Mouse (Mus musculus) stomach, embryonic 14.5 days (tissue): ENCODE results near the gene Nat8f5. TPM values are rescaled to one million over a fixed set of nuclear protein-coding genes. Genes with fewer than 3 reads are reported as not detected.
"Not testable (repeated sequence)": the region's sequence is repeated elsewhere in the genome, so short reads cannot be mapped to it uniquely, and the experiment has no call there.

Experiments used
- ATAC-seq: fragments of 200-750 bp; cut with Nextera tagmentation; 2 replicates; pipeline ENCODE4 v1.8.0; 2017; ENCODE audit warnings: low read depth, moderate TSS enrichment; ENCODE audit not compliant: insufficient number of reproducible peaks, insufficient read depth, low FRiP score
- H3K27ac ChIP-seq: fragments of 300-500 bp; sonication (generic); 2 replicates; pipeline ENCODE4 v1.5.1; 2014; ENCODE audit warnings: mild to moderate bottlenecking, low read length, moderate library complexity, mixed read lengths
- H3K27me3 ChIP-seq: fragments of 300-500 bp; sonication (generic); 2 replicates; pipeline ENCODE4 v1.6.1; 2014; ENCODE audit warnings: low read length, control low read depth, mixed read lengths; ENCODE audit not compliant: control insufficient read depth, insufficient read depth
- H3K36me3 ChIP-seq: fragments of 300-500 bp; sonication (generic); 2 replicates; pipeline ENCODE4 v1.6.1; 2014; ENCODE audit warnings: mild to moderate bottlenecking, control low read depth, low read length, moderate library complexity, mixed read lengths; ENCODE audit not compliant: control insufficient read depth, insufficient read depth
- H3K4me1 ChIP-seq: fragments of 300-500 bp; sonication (generic); 2 replicates; pipeline ENCODE4 v1.6.1; 2014; ENCODE audit warnings: low read length, control low read depth, mixed read lengths; ENCODE audit not compliant: control insufficient read depth, insufficient read depth
- H3K4me2 ChIP-seq: fragments of 300-500 bp; sonication (generic); replicated peaks from 2 replicates; pipeline ENCODE4 v1.6.1; 2014; ENCODE audit warnings: low read depth, low read length, control low read depth
- H3K4me3 ChIP-seq: fragments of 300-500 bp; sonication (generic); 2 replicates; pipeline ENCODE4 v1.5.1; 2014; ENCODE audit warnings: low read depth, low read length, control low read depth
- H3K9ac ChIP-seq: fragments of 300-500 bp; sonication (generic); replicated peaks from 2 replicates; pipeline ENCODE4 v1.6.1; 2014; ENCODE audit warnings: low read depth, mild to moderate bottlenecking, control low read depth, low read length, moderate library complexity, mixed read lengths
- H3K9me3 ChIP-seq: fragments of 300-500 bp; sonication (generic); 2 replicates; pipeline ENCODE4 v1.6.1; 2016; ENCODE audit warnings: low read depth, low read length, control low read depth; ENCODE audit not compliant: control insufficient read depth
- WGBS: fragments of 180-500 bp; shearing (Covaris S2); extraction: QIAGEN DNeasy Blood & Tissue Kit; methylation state at CpG from one replicate; pipeline ENCODE4 v1.1.7; 2014; 5-methylcytosine and 5-hydroxymethylcytosine counted together
- polyA plus RNA-seq: library from polyadenylated mRNA; unstranded; fragments of >200 nt; fragmentation: Nextera tagmentation; extraction: Ambion mirVana; gene quantifications from 2 replicates; pipeline ENCODE4 v1.2.1, GENCODE M21; 2014

The Nat8f5 gene
- polyA plus RNA-seq: not detected in 2 replicates

GRCm38 (mm10) chr6:85820837-85821236, at the start of gene Nat8f5, which contains the start of gene Nat8f6:
Gene Nat8f5, minus strand, starts transcription at chr6:85820972.
Gene Nat8f6, minus strand, starts transcription at chr6:85820954.
- 80% methylated on average over 5 of the region's 5 CpGs for WGBS
- Histone ChIP-seq H3K36me3 (no peaks in the 10 kb centered on the region), H3K9ac (no peak within 1 kb of the TSS), H3K4me2 (no peak within 1 kb of the TSS), H3K4me3 (no peak within 1 kb of the TSS), H3K9me3 (no peaks in the 10 kb centered on the region), H3K27me3 (no peaks in the 10 kb centered on the region), H3K4me1 (no peaks in the 10 kb centered on the region), H3K27ac (no peak within 1 kb of the TSS)
- ATAC-seq: no peak

GRCm38 (mm10) chr6:85869006-85869405, 48.2 kb upstream of the Nat8f5 start, which contains the start of gene Nat8f2:
Gene Nat8f2, minus strand, starts transcription at chr6:85869158.
- not testable (repeated sequence) for H3K9me3 ChIP-seq, H3K4me2 ChIP-seq, H3K4me1 ChIP-seq, H3K27ac ChIP-seq, H3K4me3 ChIP-seq, ATAC-seq, H3K27me3 ChIP-seq, H3K9ac ChIP-seq, H3K36me3 ChIP-seq
- WGBS: 69% methylated on average over 5 of the region's 5 CpGs

- Histone ChIP-seq H3K27me3 (no peaks in the 10 kb centered on the region), H3K36me3 (no peaks in the 10 kb centered on the region), H3K4me1 (no peaks in the 10 kb centered on the region), H3K27ac (no peak overlapping the region), H3K4me3 (no peak overlapping the region), H3K9me3 (no peaks in the 10 kb centered on the region), H3K9ac (no peak overlapping the region), H3K4me2 (no peak overlapping the region)
- no peak for ATAC-seq
- 78% methylated on average over 8 of the region's 8 CpGs for WGBS
Measured at GRCm38 (mm10) chr6:85867726-85868690, 47.2 kb upstream of the Nat8f5 start.

GRCm38 (mm10) chr6:85866995-85867394, 46.2 kb upstream of the Nat8f5 start:
- not testable (repeated sequence) for H3K4me2 ChIP-seq, H3K27me3 ChIP-seq, H3K4me1 ChIP-seq, H3K9me3 ChIP-seq, H3K27ac ChIP-seq, ATAC-seq, H3K4me3 ChIP-seq, H3K9ac ChIP-seq, H3K36me3 ChIP-seq
- 55% methylated on average over 1 of the region's 1 CpGs for WGBS

- WGBS: 88% methylated on average over 3 of the region's 3 CpGs
- not testable (repeated sequence) for H3K9ac ChIP-seq, H3K27ac ChIP-seq, H3K36me3 ChIP-seq, H3K4me3 ChIP-seq, H3K4me1 ChIP-seq, H3K9me3 ChIP-seq, ATAC-seq, H3K4me2 ChIP-seq, H3K27me3 ChIP-seq
Measured at GRCm38 (mm10) chr6:85866166-85866565, 45.4 kb upstream of the Nat8f5 start.

- H3K27ac ChIP-seq, H3K27me3 ChIP-seq, H3K4me2 ChIP-seq, H3K36me3 ChIP-seq, H3K9ac ChIP-seq, H3K9me3 ChIP-seq, ATAC-seq, H3K4me1 ChIP-seq, H3K4me3 ChIP-seq: not testable (repeated sequence)
- WGBS: 68% methylated on average over 6 of the region's 7 CpGs
Measured at GRCm38 (mm10) chr6:85864900-85865639, 44.3 kb upstream of the Nat8f5 start.

- no peaks in the 10 kb centered on the region for H3K36me3 ChIP-seq
- H3K27me3 ChIP-seq: no peaks in the 10 kb centered on the region
- H3K9ac ChIP-seq: no peak overlapping the region
- H3K4me3 ChIP-seq: no peak overlapping the region
- H3K4me2 ChIP-seq: no peak overlapping the region
- WGBS: 91% methylated on average over 2 of the region's 2 CpGs
- no peak overlapping the region for H3K27ac ChIP-seq
- ATAC-seq: no peak
- no peaks in the 10 kb centered on the region for H3K4me1 ChIP-seq
- H3K9me3 ChIP-seq: no peaks in the 10 kb centered on the region
Measured at GRCm38 (mm10) chr6:85863840-85864239, 43.1 kb upstream of the Nat8f5 start.

- no peak overlapping the region for H3K27ac ChIP-seq
- H3K9me3 ChIP-seq: no peaks in the 10 kb centered on the region
- ATAC-seq: no peak
- H3K27me3 ChIP-seq: no peaks in the 10 kb centered on the region
- no peak overlapping the region for H3K4me3 ChIP-seq
- H3K4me2 ChIP-seq: no peak overlapping the region
- 83% methylated on average over 2 of the region's 2 CpGs for WGBS
- H3K9ac ChIP-seq: no peak overlapping the region
- no peaks in the 10 kb centered on the region for H3K36me3 ChIP-seq
- no peaks in the 10 kb centered on the region for H3K4me1 ChIP-seq
Measured at GRCm38 (mm10) chr6:85863136-85863535, 42.4 kb upstream of the Nat8f5 start.
